Mouse (Mus musculus): Measurements from ENCODE around the gene Efcab2.

DNA sequence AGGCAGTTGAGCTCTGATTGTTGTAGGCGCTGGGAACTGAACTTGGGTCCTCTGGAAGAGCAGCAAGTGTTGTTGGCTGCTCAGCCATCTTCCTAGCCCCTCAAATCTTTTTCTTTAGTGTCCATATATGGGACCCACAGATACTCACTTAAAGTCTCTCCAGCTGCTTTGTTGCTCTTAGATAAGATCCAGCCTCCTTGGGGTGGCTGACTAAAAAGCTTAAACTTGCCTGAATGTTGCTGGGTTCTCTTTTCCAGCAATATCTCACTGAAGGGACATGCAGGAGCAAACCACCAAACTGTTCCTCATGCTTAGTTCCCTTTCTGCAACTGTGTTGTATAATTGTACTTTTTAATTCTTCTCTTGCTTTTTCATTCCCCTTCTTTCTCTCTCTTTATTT is 17.8 kb downstream of the Efcab2 start:
- no peak for TF ChIP-seq CTCF (IDR thresholded peaks at IDR 0.05; ENCODE audit: borderline replicate concordance, control insufficient read depth, extremely low read depth, insufficient read depth, low read length, poor library complexity)
- no peak for TF ChIP-seq POLR2A (IDR thresholded peaks at IDR 0.05; ENCODE audit: control insufficient read depth, extremely low read depth, insufficient read depth, low read length, poor library complexity)
